Mouse (Mus musculus) R1 (cell line): ENCODE data around the gene Rprm.

Source experiments
- DNase-seq: peaks from one replicate; pipeline ENCODE4 v3.0.0-alpha.2; 2018; ENCODE audit warnings: low read depth, low spot score

The Rprm gene

DNA sequence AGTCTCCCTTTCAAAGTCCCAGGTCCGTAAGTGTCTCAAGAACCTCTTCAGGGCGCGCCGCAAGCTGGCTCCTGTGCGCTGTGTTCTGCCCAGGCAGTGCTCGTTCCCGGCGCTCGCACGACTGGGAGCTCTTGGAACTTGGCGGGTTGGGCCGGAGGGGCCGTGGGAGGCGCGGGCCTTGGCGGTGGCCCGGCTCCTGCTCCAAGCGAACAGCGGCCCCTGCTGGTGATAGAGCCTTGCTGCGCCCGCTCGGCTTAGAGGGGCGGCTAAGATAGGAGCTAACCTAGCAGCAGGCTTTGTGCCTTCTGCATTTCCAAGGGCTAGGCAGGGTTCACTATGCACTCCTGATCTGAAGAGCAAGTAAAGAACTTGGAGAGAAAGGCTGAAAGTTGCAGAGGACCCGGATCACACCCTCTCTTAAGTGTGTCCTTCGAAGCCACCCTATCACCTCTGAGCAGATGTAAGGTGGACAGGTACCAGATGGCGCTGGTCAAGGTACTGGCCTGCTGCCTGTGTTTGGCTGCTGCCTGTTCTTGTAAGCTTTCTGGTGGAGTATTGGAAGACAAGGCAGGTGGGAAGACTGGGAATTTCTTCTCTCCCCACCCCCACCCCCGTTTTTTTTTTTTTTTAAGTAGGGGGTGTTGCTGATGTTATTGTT lies at the start of gene Rprm:
Gene Rprm (minus strand): TSS at position 123 of the 658 bp plus-strand sequence.
- peak; percentile 91 for DNase-seq

DNA sequence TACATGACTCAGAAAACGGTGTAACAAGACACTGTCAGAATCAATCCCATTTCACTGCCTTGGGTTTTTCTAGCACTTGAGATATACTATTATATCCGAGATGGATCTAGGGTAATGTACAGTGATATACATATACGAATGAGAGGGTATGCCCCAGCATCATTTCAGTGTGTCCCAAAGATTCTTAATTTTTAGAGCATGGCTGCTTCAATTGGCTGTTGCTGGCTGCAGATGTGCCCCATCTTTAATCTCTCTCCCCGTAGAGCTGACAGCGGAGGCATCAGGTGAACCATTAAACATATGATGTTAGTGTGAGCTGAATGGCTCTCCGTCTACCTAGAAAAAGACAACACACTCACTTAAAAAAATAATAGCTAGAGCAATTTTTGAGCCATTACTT lies 34.0 kb upstream of the Rprm start:
- DNase-seq = no peak

DNA sequence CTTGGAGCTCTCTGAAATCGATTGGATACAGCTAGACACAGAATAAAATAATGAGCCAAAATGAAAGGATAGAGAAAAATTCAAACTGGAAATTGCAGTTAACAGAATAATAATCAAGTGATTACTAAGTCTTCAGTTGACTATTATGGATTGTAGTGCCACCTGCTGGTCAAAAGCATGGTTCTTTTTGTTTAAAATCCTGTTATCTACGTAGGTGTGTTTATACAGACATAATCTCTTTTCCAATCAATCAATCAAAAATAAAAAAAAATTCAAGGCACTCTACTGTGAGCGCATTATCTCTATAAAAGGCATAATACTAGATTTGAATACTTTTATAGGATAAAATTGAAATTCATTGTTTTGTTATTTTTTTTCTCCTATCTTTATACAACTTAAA lies 33.5 kb upstream of the Rprm start:
- DNase-seq = peak; percentile 30

DNA sequence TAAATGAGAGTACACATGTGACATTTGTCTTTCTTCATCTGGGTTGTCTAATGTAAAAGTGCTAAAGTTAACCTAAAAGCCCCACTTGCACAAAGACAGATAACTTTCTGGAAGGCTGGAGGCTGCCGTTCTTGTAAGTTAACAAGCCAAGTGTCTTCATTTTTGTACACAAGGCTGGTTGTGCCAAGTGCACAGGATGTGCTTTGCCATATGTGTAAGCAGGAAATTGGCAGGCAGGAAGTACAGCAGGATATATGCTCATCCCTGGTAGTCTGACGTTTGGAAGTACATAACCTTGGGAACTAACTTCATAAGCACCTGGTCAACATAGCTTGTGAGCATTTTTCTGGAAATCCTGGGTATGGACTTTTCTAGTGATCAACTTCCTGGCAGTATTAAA lies 25.9 kb upstream of the Rprm start:
- DNase-seq = no peak

DNA sequence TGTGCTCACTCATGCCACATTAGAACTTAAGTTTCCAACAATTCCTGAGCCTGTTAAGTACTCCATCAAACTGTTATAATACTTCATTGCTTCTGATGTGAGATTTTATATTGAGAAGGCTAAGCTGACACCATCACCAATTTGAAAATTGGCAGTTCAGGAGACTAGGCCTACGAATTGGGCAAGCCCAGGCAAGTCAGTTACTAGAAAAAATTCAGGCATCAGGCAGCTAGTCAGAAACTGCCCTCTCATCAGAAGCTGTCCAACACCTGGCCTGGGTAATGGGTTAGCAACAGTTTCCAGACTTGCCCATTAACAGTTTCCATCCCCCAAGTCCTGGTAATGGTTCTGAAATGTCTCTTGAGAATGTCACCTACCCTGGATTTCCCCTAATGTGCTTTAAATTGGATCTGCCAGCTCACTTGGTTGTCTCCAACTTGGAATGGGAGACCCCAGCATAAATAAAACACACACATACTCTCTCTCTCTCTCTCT lies 20.9 kb upstream of the Rprm start:
- peak; percentile 13 for DNase-seq

DNA sequence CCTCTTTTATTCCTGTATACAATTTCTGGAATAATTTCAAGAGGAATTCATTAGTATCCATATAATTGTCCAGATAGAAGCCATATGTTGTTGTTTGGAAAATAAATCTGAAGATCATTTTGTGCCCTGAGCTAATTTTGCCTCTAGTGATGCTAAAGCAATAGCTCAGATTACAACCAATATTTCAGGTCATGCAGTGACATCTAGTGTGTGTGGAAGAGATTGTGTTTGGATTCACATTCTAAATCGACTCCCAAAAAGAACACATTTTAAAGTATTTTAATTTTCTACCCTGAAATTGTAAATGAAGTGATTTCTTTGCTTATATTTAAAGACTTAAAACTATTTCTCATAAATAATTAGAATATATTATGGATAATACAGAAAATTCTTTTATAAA lies 14.6 kb upstream of the Rprm start:
- DNase-seq = no peak

DNA sequence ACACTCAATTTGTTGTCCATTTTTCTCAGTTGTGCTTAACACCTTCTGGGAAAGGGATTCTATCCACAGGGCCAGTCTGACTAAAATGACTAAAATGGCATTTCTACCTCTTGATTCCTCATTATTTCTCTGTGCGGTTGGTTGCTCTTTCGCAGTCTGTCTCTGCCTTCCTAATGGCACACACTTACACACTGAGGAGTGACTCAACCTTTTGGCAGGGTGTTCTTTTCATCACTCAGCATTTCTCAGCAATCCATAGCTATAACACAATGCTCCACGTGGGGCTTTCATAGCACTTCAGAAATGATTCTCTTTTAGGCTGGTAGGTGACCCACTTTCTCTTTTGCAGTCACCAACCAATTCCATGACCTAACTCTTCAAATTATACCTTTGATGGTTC lies 7.3 kb upstream of the Rprm start:
- DNase-seq = no peak

DNA sequence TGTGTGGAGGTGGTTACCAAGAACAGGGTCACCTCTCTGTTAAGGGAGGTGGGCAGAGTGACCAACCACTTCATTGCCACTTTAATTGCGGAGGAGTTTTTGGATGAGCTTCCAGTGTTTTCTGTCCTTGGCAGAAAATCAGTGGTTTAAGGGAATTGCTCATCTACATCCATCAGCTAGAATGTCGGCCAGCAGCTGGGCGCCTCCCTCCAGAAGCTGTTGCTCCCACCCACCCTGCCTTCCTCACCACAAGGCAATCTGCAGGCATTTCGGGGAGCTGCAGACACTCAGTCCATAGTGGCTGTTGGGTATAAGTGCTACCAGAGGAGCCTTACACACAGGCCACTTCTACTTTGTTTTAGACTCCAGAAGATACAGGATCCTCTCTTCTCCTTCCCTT lies 902 bp upstream of the Rprm start:
- no peak for DNase-seq

DNA sequence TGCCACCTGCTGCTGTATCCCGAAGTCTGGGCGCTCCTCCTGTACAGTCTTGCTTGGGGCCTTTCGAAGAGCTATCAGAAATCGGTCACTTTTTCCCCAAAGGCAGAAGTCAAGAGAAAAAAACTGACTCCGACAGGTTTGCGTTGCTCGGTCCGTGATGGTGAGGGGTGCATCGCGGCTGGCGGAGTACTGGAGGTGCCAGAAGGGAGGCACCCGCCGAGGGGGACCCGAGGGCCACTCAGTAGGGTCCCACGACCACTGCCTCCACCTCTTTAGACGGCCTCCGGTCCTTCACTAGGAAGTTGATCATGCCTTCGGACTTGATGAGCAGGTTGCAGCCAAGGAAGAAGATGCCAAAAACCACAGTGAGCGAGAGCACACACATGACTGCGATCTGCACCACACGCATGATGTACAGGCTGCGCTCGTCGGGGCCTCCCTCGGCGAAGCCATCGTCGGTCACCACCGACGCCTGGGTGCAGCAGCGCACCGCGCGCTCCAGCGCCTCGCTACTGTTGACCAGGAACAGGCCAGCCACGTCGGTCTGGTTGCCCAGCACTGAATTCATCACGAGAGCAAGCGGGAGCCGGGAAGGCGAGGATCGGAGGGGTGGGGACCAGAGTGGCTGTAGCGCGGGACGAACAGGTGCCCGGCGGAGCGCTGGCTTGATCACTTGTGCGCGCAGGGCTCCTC lies 469 bp downstream of the Rprm start:
- DNase-seq = peak; percentile 60

DNA sequence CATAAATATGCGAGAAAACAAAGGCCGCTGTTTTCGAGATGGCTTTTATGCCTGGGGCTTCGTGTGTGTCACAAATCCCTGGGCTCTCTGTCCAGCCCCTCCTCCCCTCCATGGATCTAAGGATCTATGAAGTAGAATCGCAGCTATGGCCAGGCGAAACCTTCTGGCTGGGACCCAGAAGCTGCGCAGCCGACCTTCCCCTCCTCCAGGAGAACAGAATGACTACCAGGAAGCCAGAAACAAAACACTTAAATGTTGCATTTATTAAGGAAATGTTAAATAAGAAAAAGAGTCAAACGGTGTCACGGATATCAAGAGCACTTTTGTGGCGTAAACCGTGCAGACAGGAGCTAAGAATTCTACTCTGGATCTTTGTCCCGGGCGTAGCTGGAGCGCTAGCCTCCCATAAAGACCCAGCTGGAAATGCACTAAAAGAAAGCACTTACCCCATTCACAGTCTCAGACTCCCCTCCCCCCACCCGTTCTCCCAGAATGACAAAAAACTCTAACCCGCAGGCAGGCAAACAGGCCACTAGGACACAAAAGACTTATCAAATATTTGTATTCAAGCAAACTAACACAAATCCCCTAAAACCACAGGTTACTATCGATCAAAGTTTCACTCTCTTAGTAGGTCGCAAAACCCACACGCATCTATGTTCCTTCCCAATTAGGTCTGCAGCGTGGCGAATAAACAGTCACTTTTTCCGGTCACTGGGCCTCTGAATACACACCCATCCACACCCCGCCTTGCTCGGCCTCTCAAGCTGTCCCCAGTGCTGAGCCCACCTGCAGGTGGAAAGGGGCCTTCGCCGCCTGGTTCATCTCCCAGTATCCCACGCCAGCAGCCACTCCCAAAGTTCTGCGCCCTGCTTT lies 1.3 kb downstream of the Rprm start:
- peak; percentile 79 for DNase-seq

DNA sequence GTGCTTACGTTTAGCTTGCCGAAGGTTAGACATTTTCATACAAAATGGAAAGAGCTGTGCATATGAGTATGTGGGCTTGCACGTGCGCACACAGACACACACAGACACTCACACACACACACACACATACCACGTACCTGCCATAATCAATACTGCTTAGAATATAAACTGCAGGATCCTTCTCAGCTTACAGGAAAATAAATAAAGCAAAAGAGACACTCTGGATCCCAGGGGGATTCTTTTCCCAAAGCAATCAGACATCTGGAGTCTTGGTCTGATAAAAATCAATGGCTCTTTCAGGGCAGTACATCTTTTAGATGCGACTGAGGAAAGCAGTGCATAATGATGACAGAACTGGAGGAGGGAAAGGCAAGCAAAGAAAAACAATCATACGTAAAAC lies 6.4 kb downstream of the Rprm start:
- no peak for DNase-seq

DNA sequence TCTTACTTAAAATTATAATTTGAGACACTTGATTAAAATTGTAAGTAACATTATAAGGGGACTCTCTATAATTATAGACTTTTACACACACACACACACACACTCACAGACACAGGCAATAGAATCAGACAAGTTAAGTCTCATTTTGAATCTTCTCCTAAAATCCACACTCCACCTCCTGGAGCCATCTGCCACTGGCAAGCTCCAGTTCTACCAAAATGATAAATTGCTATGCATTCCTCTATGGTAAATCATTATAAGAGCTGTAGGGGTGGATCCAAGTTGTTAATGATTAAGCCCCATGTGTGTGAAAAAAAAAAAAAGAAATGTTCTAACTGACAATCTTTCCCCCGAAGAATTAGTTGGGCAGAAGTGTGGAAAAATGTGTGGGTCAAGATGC lies 13.8 kb downstream of the Rprm start:
- no peak for DNase-seq

DNA sequence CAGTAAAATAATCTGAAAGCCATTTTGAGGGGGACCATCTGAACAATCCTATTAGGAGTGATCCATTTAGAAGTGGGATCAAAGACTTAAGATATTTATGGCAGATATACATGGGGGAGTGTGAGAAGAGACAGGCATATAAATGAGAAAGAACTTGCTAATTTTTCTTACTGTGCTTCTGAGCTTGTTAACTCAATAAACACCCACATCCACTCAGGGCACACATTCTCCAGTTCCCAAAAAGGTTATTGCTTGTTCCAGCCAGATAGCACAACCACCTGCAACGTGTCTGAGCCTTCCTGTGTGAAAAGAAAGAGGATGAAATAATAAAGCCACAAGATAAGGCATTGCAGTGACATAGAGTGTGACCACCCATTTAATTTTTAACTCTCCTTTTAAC lies 22.9 kb downstream of the Rprm start:
- DNase-seq = no peak

DNA sequence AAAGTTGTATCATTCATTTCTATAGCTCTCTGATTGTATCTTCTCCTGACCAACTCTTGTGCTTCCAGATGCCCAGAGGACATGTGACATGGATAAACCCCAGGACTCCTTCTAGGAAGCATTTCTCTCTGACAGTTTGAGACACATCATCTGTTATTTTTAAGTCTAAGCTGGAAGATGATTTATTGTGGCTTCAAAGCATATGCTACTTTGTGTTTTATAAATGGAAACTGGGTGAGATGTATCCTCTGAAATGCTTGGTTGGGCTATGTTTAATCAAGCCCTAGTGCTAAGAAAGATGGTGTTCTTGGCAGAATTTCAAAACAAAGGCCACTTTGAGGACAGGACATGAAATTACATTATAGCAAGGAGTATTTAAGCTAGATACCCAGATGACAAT lies 24.3 kb downstream of the Rprm start:
- no peak for DNase-seq
